ENCODE assay signal across 8 mouse cellular contexts in genomic region chr9:83146446-83147188, GRCm38 (mm10). TPM values are rescaled to one million over a fixed set of nuclear protein-coding genes. Genes with fewer than 3 reads are reported as not detected.
DNase-seq lines count a peak whose midpoint lies in the region; ATAC-seq lines count a peak whose summit lies in the region.

TSS of gene Hmgn3 (minus strand) at chr9:83146685.

- DNase-seq in adrenal gland, adult 8-10 months, result peak; percentile 95
- DNase-seq in embryo, embryonic 11.5 days (ENCODE audit: low read depth, low spot score), result peak; percentile 82
- no peak for DNase-seq in gonadal fat pad, adult 2 months (ENCODE audit: low read depth)
- DNase-seq in left cerebral cortex, postnatal 10 days (ENCODE audit: extremely low spot score in 1 of 2, low spot score in 2 of 2), result peak; percentile 94 to 96
- peak; percentile 97 to 98 for DNase-seq in right cerebral cortex, postnatal 10 days (ENCODE audit: low spot score in 2 of 2)
- peak; percentile 94 for DNase-seq in urinary bladder, postnatal 14 days (ENCODE audit: low spot score)

- peaks cover 5% of the 10 kb centered on the region for H3K4me1 ChIP-seq in intestine, embryonic 15.5 days (replicated peaks)
- peaks cover 14% of the 10 kb centered on the region for H3K4me1 ChIP-seq in megakaryocyte, embryonic 14.5 days

- ATAC-seq in intestine, embryonic 15.5 days, result peak; percentile 96

- peak within 1 kb of the TSS; percentile 54 for H3K9ac ChIP-seq in intestine, embryonic 15.5 days

- no peaks in the 10 kb centered on the region for H3K27me3 ChIP-seq in intestine, embryonic 15.5 days (replicated peaks)
- H3K27me3 ChIP-seq in megakaryocyte, embryonic 14.5 days (replicated peaks), result peaks cover 19% of the 10 kb centered on the region

- peak within 1 kb of the TSS; percentile 57 for H3K4me3 ChIP-seq in intestine, embryonic 15.5 days (replicated peaks)
- peak within 1 kb of the TSS; percentile 93 for H3K4me3 ChIP-seq in megakaryocyte, embryonic 14.5 days (replicated peaks)

- H3K9me3 ChIP-seq in intestine, embryonic 15.5 days, result no peaks in the 10 kb centered on the region
- no peaks in the 10 kb centered on the region for H3K9me3 ChIP-seq in megakaryocyte, embryonic 14.5 days

- H3K4me2 ChIP-seq in intestine, embryonic 15.5 days (replicated peaks), result peak within 1 kb of the TSS; percentile 99

- intact Hi-C loops in left cerebral cortex, postnatal 10 days (cut with DNase I), result loop anchor here (5.0 to 10.0 kb wide), 2 partner anchors 169 to 218 kb away; partner anchors contain the start of gene Phip

- WGBS in intestine, embryonic 15.5 days, result 9% methylated on average over 28 of the region's 28 CpGs

- H3K27ac ChIP-seq in intestine, embryonic 15.5 days, result 0 out of 2 replicates have a peak within 1 kb of the TSS, but pooled peaks have one; percentile 22

- H3K36me3 ChIP-seq in intestine, embryonic 15.5 days, result no peaks in the 10 kb centered on the region
- no peaks in the 10 kb centered on the region for H3K36me3 ChIP-seq in megakaryocyte, embryonic 14.5 days (replicated peaks; ENCODE audit: low read length)

RNA-seq across cellular contexts. Expression of gene Hmgn3, which starts in this region (rescaled TPM):
- total RNA-seq in adrenal gland, adult 8-10 months (2022), result 100 to 1,000 TPM; 135 to 174 (median 149) TPM
- polyA plus RNA-seq in gonadal fat pad, adult 2 months (2012; rRNA removed), result 13.0 and 16.4 TPM in 2 replicates
- 59.2 and 70.9 TPM in 2 replicates for polyA plus RNA-seq in intestine, embryonic 15.5 days (2015; fragmentation: Nextera tagmentation; extraction: Ambion mirVana)
- total RNA-seq in left cerebral cortex, postnatal 10 days (2021), result 100 to 1,000 TPM; 107 to 109 TPM
- 4.2 and 25.2 TPM in 2 replicates for polyA plus RNA-seq in megakaryocyte, embryonic 14.5 days (2012; ENCODE audit: insufficient read depth, low replicate concordance)
